Mouse (Mus musculus): ENCODE data around the gene Dnaja3.
A peak's percentile ranks its signal among the peaks of the same experiment; 100 is the strongest.

GRCm38 (mm10) chr16:4639831-4640237, at the start of gene Dnaja3, which contains the start of gene Vasn:
- TF ChIP-seq POLR2A (IDR thresholded peaks at IDR 0.05; ENCODE audit: low read depth, low read length) (peak; percentile 31; the same call in 1 of the 2 replicates), CTCF (IDR thresholded peaks at IDR 0.05; ENCODE audit: extremely low read depth, insufficient read length, insufficient replicate concordance, low read depth, low read length) (no peak)

All from small intestine, adult 2 months (tissue).